Mouse (Mus musculus) cortical plate, adult 2 months (tissue): Measurements from ENCODE around the gene C5ar1.

Experiments
- CTCF ChIP-seq: fragments of 200-500 bp; IDR thresholded peaks from 2 replicates; pipeline ENCODE4 v1.5.1; 2011; ENCODE audit warnings: mild to moderate bottlenecking, control low read depth, low read length; ENCODE audit not compliant: insufficient read depth; ENCODE audit errors: extremely low read depth
- POLR2A ChIP-seq: fragments of 200-500 bp; IDR thresholded peaks from 2 replicates; pipeline ENCODE4 v1.6.1; 2011; ENCODE audit warnings: mild to moderate bottlenecking, low read length, control low read depth; ENCODE audit not compliant: insufficient read depth; ENCODE audit errors: extremely low read depth

DNA sequence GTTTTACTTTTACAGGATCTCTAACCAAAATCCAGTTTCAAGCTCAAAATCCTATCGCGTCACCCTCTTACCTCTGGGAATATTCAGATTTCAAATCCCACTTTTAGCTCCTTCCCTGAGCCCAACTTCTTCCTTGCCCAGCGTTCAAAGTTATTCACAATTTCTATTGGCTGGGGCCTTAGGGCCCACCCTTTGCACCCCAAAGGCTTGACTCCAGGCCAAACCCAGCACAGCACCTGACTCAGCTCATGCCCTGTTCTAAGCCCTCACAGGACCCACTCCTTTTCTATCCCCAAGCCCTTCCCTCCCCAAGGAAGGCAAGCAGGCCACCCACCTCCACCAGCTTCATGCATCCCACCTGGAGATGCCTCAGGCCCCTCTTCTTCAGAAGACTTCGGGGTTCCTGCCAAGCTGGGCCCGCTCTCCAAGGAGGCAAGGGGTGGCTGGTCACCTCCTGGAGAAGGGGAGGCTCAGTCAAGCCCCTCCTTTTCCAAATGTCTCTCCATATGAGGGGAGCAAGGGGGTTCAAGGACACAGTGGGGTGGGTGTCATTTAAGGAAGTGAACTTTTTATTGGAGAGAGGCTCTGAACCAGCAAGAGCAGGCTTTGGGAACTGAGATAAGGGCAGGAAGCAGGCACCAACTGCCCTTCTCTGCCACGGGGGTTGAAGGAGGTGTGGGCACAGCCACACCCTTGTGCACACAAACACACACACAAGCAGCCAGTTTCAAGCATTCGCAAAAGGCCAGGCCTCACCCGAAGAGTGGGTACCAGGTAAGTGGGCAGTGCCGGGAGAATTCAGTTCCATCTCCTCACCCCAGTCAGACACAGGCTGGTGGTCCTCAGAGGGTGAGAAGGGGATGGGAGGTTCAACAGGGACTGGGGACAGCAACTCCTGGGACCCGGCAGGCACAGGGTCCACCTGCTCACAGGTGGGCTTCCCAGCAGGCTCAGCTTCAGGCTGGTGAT, 15.9 kb upstream of the C5ar1 start:
- TF ChIP-seq POLR2A: no peak
- TF ChIP-seq CTCF: no peak
